Mouse (Mus musculus) limb, embryonic 14.5 days (tissue): ENCODE results near the gene Rgs14. TPM values are rescaled to one million over a fixed set of nuclear protein-coding genes. Genes with fewer than 3 reads are reported as not detected.

Source experiments
- ATAC-seq: fragments of 200-750 bp; cut with Nextera tagmentation; 2 replicates; pipeline ENCODE4 v1.8.0; 2017; ENCODE audit warnings: low read depth, moderate number of reproducible peaks, moderate TSS enrichment; ENCODE audit not compliant: low FRiP score
- DNase-seq: peaks from one replicate; pipeline ENCODE4 v3.0.0-alpha.2; 2015; ENCODE audit warnings: low spot score
- H3K27ac ChIP-seq: fragments of 300-500 bp; sonication (generic); replicated peaks from 2 replicates; pipeline ENCODE4 v1.5.1; 2014; ENCODE audit warnings: low read depth, mild to moderate bottlenecking, low read length, moderate library complexity, mixed read lengths
- H3K27me3 ChIP-seq: fragments of 300-500 bp; sonication (generic); 2 replicates; pipeline ENCODE4 v1.6.1; 2014; ENCODE audit warnings: low read length, mixed read lengths; ENCODE audit not compliant: control insufficient read depth, insufficient read depth
- H3K36me3 ChIP-seq: fragments of 300-500 bp; sonication (generic); 2 replicates; pipeline ENCODE4 v1.6.1; 2014; ENCODE audit warnings: mild to moderate bottlenecking, low read length, moderate library complexity, mixed read lengths; ENCODE audit not compliant: control insufficient read depth, insufficient read depth
- H3K4me1 ChIP-seq: fragments of 300-500 bp; sonication (generic); 2 replicates; pipeline ENCODE4 v1.6.1; 2014; ENCODE audit warnings: antibody characterized with exemption, low read length, mixed read lengths; ENCODE audit not compliant: control insufficient read depth, insufficient read depth
- H3K4me2 ChIP-seq: fragments of 300-500 bp; sonication (generic); replicated peaks from 2 replicates; pipeline ENCODE4 v1.6.1; 2014; ENCODE audit warnings: low read depth, mild to moderate bottlenecking, low read length, moderate library complexity; ENCODE audit not compliant: severe bottlenecking
- H3K4me3 ChIP-seq: fragments of 300-500 bp; sonication (generic); replicated peaks from 2 replicates; pipeline ENCODE4 v1.5.1; 2014; ENCODE audit warnings: low read length
- H3K9ac ChIP-seq: fragments of 300-500 bp; sonication (generic); 2 replicates; pipeline ENCODE4 v1.6.1; 2014; ENCODE audit warnings: mild to moderate bottlenecking, low read depth, low read length, moderate library complexity; ENCODE audit not compliant: severe bottlenecking
- H3K9me3 ChIP-seq: fragments of 300-500 bp; sonication (generic); 2 replicates; pipeline ENCODE4 v1.6.1; 2016; ENCODE audit warnings: low read length; ENCODE audit not compliant: control insufficient read depth
- POLR2A ChIP-seq: fragments of 200-500 bp; IDR thresholded peaks from 2 replicates; pipeline ENCODE4 v1.8.0; 2012; ENCODE audit warnings: inconsistent platforms, mild to moderate bottlenecking, moderate library complexity, borderline replicate concordance; ENCODE audit not compliant: insufficient read depth, insufficient read length; ENCODE audit errors: extremely low read depth
- WGBS: fragments of 180-500 bp; shearing (Covaris S2); extraction: QIAGEN DNeasy Blood & Tissue Kit; methylation state at CpG from one replicate; pipeline ENCODE4 v1.1.7; 2014; 5-methylcytosine and 5-hydroxymethylcytosine counted together
- polyA plus RNA-seq, 2 experiments: library from polyadenylated mRNA; depleted of rRNA in 1 of 2; stranded (reverse) in 1 of 2; unstranded in 1 of 2; fragments of >200 nt; fragmentation: Nextera tagmentation in 1 of 2; extraction: Ambion mirVana in 1 of 2; gene quantifications; 2 replicates each; pipeline versions ENCODE4 v1.2.1 to v1.2.3; 2012 to 2014

Rgs14 gene
- polyA plus RNA-seq, 2 experiments = 1.8 to 2.4 TPM

DNA sequence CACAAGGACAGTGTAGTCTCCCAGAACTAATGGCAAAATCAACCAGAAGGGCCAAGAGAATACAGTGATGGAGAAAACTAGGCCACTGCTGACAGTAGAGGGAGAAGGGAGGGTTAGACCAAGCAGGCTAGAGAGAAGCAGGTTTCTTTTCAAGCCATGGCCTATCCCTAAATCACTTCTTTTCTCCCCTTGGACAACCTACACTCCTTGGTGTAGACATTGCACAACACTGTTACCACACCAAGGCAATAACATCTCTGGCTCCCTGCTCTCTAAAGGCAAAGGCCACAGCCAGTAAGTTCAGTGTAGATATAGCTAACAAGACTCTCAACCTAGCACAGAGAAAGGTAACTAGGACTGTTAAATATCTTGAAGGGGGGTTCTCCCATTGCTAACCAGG lies 8.4 kb upstream of the Rgs14 start:
- H3K36me3 ChIP-seq = peaks cover 41% of the 10 kb centered on the region
- DNase-seq = no peak

DNA sequence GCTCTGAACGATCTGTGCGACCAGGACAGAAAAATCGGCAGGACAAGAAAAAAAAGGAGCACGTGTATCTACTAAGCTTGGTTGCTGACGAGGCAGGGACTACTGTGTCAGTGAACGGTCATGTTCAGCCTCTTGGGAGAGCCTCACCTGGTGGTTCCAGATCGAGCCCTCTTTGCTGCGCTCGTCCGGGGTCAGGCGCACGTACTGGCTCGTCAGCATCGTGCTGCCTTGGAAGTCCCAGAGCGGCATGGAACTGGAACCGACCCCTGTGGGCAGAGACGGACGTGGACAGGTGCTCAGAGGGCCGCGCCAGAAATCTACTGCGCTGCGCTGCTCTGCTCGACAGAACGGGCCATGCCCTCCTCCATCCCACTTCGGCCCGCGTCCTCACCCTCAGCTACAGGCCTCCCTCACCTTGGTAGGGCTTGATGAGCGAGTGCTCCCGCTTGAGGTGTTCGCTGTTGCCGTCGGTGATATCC lies 7.5 kb upstream of the Rgs14 start:
- peak overlapping the region; percentile 81 for H3K27ac ChIP-seq
- TF ChIP-seq POLR2A = no peak
- peak overlapping the region; percentile 94 for H3K4me3 ChIP-seq
- H3K4me2 ChIP-seq = peak overlapping the region; percentile 66
- peaks cover 11% of the 10 kb centered on the region for H3K4me1 ChIP-seq
- H3K36me3 ChIP-seq = peaks cover 37% of the 10 kb centered on the region
- peak overlapping the region; percentile 86 for H3K9ac ChIP-seq
- DNase-seq = no peak
- H3K9me3 ChIP-seq = no peaks in the 10 kb centered on the region
- ATAC-seq = peak; percentile 11
- WGBS = 1% methylated on average over 32 of the region's 32 CpGs
- H3K27me3 ChIP-seq = no peaks in the 10 kb centered on the region

More for the DNA sequence above, 8.4 kb upstream of the Rgs14 start:
- Histone ChIP-seq H3K9ac (peak overlapping the region; percentile 86), H3K27me3 (no peaks in the 10 kb centered on the region), H3K4me1 (peaks cover 11% of the 10 kb centered on the region), H3K9me3 (no peaks in the 10 kb centered on the region), H3K4me2 (peak overlapping the region; percentile 66), H3K4me3 (peak overlapping the region; percentile 94), H3K27ac (no peak overlapping the region)
- no peak for ATAC-seq
- TF ChIP-seq POLR2A = no peak

DNA sequence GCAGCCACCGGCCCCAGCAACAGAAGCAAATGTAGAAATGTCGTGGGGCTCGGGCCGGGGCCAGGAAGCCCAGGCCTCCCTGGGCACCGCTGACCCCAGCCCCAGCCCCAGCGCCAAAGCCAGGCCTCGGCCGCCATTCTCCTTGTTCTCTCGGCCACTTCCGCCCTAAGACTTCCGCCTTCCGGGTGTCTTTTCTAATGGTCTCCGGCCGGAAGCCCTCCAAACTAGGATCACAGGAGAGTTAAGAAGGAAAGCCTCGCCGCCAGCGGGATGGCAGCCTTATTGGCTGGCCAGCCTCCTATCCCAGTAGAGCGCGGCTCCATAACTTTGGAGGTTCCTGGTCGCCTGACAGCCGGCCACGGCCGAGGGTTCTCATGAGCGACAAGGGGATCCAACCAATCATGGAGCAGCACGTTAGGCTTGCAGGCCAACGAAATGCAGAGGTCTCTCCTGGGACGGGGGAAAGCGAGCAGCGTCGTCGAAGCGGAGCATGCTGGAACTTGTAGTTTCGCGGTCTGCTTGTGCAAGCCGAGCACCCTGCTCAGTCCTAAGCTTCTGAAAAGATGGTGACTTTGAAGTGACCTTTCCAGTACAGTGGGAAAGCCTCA lies 7.0 kb upstream of the Rgs14 start, which contains the start of gene Lman2:
Gene Lman2, minus strand, starts transcription at position 331 of the 608 bp plus-strand sequence.
- under 1% methylated on average over 35 of the region's 35 CpGs for WGBS
- Histone ChIP-seq H3K27me3 (no peaks in the 10 kb centered on the region), H3K27ac (peak within 1 kb of the TSS; percentile 81), H3K9me3 (no peaks in the 10 kb centered on the region), H3K9ac (peak within 1 kb of the TSS; percentile 86), H3K36me3 (peaks cover 33% of the 10 kb centered on the region), H3K4me2 (peak within 1 kb of the TSS; percentile 66), H3K4me1 (peaks cover 11% of the 10 kb centered on the region), H3K4me3 (peak within 1 kb of the TSS; percentile 94)
- DNase-seq (peak; percentile 99), ATAC-seq (peak; percentile 98)
- TF ChIP-seq POLR2A = 0 out of 2 replicates have a peak, but pooled peaks have one; percentile 31

DNA sequence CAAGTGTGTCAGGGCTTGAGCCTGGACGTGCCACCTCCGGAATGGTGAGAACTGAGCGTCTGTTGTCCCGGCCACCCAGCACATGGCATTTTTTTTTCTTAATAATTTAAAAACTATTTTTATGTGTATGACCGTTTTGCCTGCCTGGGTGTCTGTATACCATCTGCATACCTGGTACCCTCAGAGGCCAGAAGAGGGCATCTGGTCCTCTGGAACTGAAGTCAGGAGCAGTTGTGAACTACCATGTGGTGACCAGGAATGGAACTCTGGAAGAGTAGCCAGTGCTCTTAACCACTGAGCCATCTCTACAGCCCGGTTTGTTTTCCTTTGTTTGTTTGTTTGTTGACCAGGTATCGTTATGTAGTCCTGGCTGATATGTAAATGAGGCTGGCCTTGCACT lies 1.1 kb upstream of the Rgs14 start:
- H3K27ac ChIP-seq = no peak overlapping the region
- no peaks in the 10 kb centered on the region for H3K9me3 ChIP-seq
- no peaks in the 10 kb centered on the region for H3K36me3 ChIP-seq
- H3K4me1 ChIP-seq = no peaks in the 10 kb centered on the region
- H3K4me3 ChIP-seq = no peak overlapping the region
- DNase-seq (no peak), ATAC-seq (no peak)
- no peak overlapping the region for H3K4me2 ChIP-seq
- H3K9ac ChIP-seq = no peak overlapping the region
- TF ChIP-seq POLR2A = no peak
- 68% methylated on average over 7 of the region's 7 CpGs for WGBS
- H3K27me3 ChIP-seq = no peaks in the 10 kb centered on the region

DNA sequence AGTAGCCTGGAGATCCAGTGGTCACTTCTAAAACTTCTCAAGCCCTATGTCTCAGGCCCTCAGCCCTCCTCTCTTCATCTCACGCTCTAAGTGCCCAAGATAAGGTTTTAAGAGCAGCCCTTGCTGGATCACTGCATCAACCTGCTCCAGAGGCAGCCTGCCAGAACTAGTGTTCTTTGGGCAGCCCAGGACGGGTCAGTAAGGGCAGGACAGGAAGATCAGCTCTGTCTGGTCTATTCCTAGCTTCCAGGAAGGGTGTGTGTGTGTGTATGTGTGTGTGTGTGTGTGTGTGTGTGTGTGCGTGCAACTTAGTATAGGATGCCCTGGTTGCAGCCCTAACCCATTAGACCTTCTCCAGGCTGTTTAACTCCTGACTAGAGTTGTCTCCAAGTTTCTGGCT lies 702 bp downstream of the Rgs14 start:
- ATAC-seq = no peak
- no peak overlapping the region for H3K9ac ChIP-seq
- H3K27me3 ChIP-seq = no peaks in the 10 kb centered on the region
- H3K36me3 ChIP-seq = no peaks in the 10 kb centered on the region
- H3K9me3 ChIP-seq = no peaks in the 10 kb centered on the region
- TF ChIP-seq POLR2A = no peak
- no peak for DNase-seq
- WGBS = 42% methylated on average over 3 of the region's 3 CpGs
- no peak overlapping the region for H3K4me2 ChIP-seq
- no peak overlapping the region for H3K4me3 ChIP-seq
- no peaks in the 10 kb centered on the region for H3K4me1 ChIP-seq
- H3K27ac ChIP-seq = no peak overlapping the region
